Mouse (Mus musculus) intestine, embryonic 14.5 days (tissue): ENCODE measurements around the gene Trim31. TPM values are rescaled to one million over a fixed set of nuclear protein-coding genes. Genes with fewer than 3 reads are reported as not detected.

Source experiments
- ATAC-seq: fragments of 200-750 bp; cut with Nextera tagmentation; replicated peaks from 2 replicates; pipeline ENCODE4 v1.8.0; 2017; ENCODE audit warnings: low read depth, moderate number of reproducible peaks, moderate TSS enrichment, moderate library complexity; ENCODE audit not compliant: low FRiP score, low TSS enrichment
- DNase-seq: peaks from one replicate; pipeline ENCODE4 v3.0.0-alpha.2; 2018; ENCODE audit warnings: low spot score
- H3K27ac ChIP-seq: fragments of 300-500 bp; sonication (generic); 2 replicates; pipeline ENCODE4 v1.5.1; 2014; ENCODE audit warnings: low read depth, mild to moderate bottlenecking, control low read depth
- H3K27me3 ChIP-seq: fragments of 300-500 bp; sonication (generic); replicated peaks from 2 replicates; pipeline ENCODE4 v1.6.1; 2014; ENCODE audit warnings: low read length, control low read depth; ENCODE audit not compliant: control insufficient read depth, insufficient read depth
- H3K36me3 ChIP-seq: fragments of 300-500 bp; sonication (generic); 2 replicates; pipeline ENCODE4 v1.6.1; 2014; ENCODE audit warnings: low read length, control low read depth; ENCODE audit not compliant: control insufficient read depth, insufficient read depth
- H3K4me1 ChIP-seq: fragments of 300-500 bp; sonication (generic); replicated peaks from 2 replicates; pipeline ENCODE4 v1.6.1; 2014; ENCODE audit warnings: low read length, control low read depth, mixed read lengths; ENCODE audit not compliant: control insufficient read depth, insufficient read depth
- H3K4me2 ChIP-seq: fragments of 300-500 bp; sonication (generic); 2 replicates; pipeline ENCODE4 v1.6.1; 2014; ENCODE audit warnings: low read length
- H3K4me3 ChIP-seq: fragments of 300-500 bp; sonication (generic); 2 replicates; pipeline ENCODE4 v1.5.1; 2014; ENCODE audit warnings: low read depth, low read length, control low read depth, mixed read lengths
- H3K9ac ChIP-seq: fragments of 300-500 bp; sonication (generic); 2 replicates; pipeline ENCODE4 v1.6.1; 2014; ENCODE audit warnings: mild to moderate bottlenecking, low read length
- H3K9me3 ChIP-seq: fragments of 300-500 bp; sonication (generic); 2 replicates; pipeline ENCODE4 v1.6.1; 2016; ENCODE audit warnings: low read length, control low read depth; ENCODE audit not compliant: control insufficient read depth
- WGBS: fragments of 180-500 bp; shearing (Covaris S2); extraction: QIAGEN DNeasy Blood & Tissue Kit; methylation state at CpG from one replicate; pipeline ENCODE4 v1.1.7; 2014; 5-methylcytosine and 5-hydroxymethylcytosine counted together
- polyA plus RNA-seq: library from polyadenylated mRNA; unstranded; fragments of >200 nt; fragmentation: Nextera tagmentation; extraction: Ambion mirVana; gene quantifications from 2 replicates; pipeline ENCODE4 v1.2.1, GENCODE M21; 2014

Trim31 gene
- polyA plus RNA-seq, 1 experiment from 2014 or later = 25.7 TPM

DNA sequence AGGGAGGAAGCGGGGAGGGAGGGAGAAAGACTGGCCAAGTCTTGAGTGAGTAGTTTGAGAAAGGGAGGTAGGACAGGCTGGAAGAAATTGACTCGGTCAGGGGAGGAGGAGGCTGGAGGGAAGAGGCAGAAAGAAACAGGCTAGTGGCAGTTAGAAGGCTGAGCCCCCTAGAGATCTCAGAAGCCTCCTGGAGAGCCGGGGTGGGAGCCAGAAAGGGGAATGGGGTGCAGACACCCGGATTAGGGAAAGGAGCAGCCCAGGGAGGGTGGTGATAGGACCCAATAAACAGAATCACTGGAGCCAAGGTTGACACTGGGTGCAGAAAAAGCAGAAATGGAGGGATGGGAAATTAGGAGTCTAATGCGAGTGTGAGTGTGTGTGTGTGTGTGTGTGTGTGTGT is 45.8 kb downstream of the Trim31 start:
- Histone ChIP-seq H3K9ac (no peak overlapping the region), H3K4me2 (no peak overlapping the region), H3K9me3 (no peaks in the 10 kb centered on the region), H3K4me1 (peaks cover 16% of the 10 kb centered on the region), H3K27ac (no peak overlapping the region), H3K27me3 (peaks cover 46% of the 10 kb centered on the region), H3K36me3 (peaks cover 2% of the 10 kb centered on the region), H3K4me3 (peak overlapping the region; percentile 37)
- DNase-seq (no peak), ATAC-seq (no peak)
- WGBS = 26% methylated on average over 5 of the region's 5 CpGs

DNA sequence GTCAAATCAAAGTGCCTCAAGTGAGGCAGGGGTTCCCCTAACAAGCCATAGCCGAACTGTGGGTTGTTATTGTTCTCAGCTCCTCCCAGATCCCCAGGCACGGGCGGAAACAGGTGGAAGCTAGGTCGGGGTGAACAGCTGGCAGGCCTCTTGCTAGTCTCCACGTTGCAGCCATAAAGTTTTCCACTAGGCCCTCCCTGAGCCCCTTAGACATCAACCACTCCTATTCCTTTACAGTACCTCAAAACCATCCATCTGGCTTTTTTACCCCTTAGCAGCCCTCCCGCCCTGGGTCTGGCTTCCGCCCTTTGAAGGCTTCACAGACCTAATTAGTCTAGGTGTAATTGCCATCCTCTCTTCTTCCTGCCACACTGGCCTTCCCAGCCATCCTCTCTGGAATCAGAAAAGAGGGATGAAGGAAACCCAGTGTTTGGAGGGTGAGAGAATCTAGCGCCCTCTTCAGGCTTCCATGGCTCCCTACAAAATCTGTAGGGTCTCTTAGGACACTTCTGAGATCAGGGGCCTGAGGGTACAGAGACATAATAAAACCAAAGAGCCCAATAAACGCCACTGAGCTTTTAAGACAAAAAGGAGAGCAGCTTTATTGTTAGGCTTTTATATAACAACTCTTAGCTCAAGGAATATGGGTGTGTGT is 46.3 kb downstream of the Trim31 start:
- Histone ChIP-seq H3K4me1 (peaks cover 16% of the 10 kb centered on the region), H3K36me3 (peaks cover 7% of the 10 kb centered on the region), H3K4me3 (no peak overlapping the region), H3K9me3 (no peaks in the 10 kb centered on the region), H3K27ac (no peak overlapping the region), H3K9ac (no peak overlapping the region), H3K4me2 (no peak overlapping the region), H3K27me3 (peaks cover 46% of the 10 kb centered on the region)
- no peak for DNase-seq
- no peak for ATAC-seq
- 22% methylated on average over 9 of the region's 9 CpGs for WGBS

DNA sequence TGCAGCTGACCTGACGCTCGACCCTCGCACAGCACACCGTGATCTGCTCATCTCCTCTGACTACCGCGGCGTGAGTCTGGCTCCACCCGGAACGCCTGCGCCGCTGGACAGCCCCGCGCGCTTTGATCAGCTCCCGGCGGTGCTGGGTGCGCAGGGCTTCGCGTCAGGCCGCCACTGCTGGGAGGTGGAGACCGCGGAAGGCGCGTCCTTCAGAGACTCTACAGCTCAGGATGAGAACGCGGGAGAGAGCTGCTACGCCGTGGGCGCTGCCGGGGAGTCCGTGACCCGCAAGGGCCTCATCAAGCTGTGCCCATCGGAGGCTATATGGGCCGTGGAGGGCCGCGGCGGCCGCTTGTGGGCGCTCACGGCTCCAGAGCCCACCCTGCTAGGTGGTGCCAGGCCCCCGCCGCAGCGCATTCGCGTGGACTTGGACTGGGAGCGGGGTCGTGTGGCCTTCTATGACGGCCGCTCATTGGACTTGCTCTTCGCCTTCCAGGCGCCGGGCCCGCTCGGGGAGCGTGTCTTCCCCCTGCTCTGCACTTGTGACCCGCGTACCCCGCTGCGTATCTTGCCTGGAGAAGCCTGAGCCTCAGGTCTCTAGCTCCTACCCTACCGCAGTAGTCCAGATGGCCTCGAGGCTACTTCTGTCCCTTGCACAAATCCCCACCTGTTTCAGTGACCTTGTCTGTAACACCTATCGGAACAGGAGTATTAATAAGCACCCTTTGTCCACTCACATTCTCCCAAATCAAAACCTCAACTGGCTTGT is 49.3 kb downstream of the Trim31 start:
- H3K27ac ChIP-seq = no peak overlapping the region
- peaks cover 12% of the 10 kb centered on the region for H3K36me3 ChIP-seq
- H3K4me2 ChIP-seq = peak overlapping the region; percentile 80
- peaks cover 25% of the 10 kb centered on the region for H3K4me1 ChIP-seq
- peak; percentile 82 for DNase-seq
- peak; percentile 40 for ATAC-seq
- H3K9ac ChIP-seq = peak overlapping the region; percentile 56
- no peaks in the 10 kb centered on the region for H3K9me3 ChIP-seq
- WGBS = 1% methylated on average over 62 of the region's 62 CpGs
- peak overlapping the region; percentile 53 for H3K4me3 ChIP-seq
- H3K27me3 ChIP-seq = peaks cover 38% of the 10 kb centered on the region

DNA sequence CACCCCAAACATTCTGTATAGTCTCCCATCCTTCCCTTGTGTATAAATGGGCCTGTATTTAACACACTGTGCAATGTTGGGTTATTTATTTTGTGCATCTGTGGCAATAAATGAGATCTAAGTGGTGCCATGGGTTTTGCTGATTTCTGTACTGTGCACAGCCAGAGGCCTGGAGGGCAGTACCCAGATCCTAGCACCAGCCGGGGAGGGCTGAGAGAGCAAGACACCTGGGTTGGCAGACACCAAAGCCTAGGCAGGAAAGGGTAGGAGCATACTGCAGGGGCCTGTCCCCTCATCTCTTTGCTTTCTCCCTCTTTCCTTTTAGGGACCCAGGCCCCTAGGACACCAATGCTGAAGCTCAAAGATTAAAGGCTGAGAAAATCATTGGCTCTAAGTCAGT is 50.4 kb downstream of the Trim31 start:
- ATAC-seq (no peak), DNase-seq (no peak)
- WGBS = 87% methylated on average over 1 of the region's 1 CpGs
- Histone ChIP-seq H3K4me1 (peaks cover 16% of the 10 kb centered on the region), H3K27ac (no peak overlapping the region), H3K4me2 (no peak overlapping the region), H3K36me3 (peaks cover 12% of the 10 kb centered on the region), H3K9ac (no peak overlapping the region), H3K4me3 (no peak overlapping the region), H3K9me3 (no peaks in the 10 kb centered on the region), H3K27me3 (peaks cover 27% of the 10 kb centered on the region)

DNA sequence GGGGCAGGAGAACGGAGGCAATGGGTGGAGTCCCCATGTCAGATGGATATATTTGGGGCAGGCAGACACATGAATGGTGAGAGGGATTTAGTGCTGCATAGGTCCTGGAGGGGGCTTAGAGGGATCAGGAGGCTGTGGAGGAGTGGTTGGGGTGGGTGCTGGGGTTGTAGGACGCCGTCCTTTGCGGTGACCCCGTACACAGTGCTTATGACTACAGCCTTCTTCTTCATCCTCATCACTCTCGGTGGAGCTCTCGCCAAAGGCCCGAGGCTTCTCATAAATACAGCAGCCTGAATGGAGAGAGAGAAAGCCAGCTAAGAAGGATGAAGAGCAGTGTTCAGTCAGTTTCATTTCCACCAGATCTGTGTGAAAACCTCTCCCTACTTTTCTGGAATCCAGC is 51.3 kb downstream of the Trim31 start:
- no peak overlapping the region for H3K9ac ChIP-seq
- DNase-seq = no peak
- H3K36me3 ChIP-seq = peaks cover 19% of the 10 kb centered on the region
- H3K4me2 ChIP-seq = no peak overlapping the region
- peaks cover 18% of the 10 kb centered on the region for H3K27me3 ChIP-seq
- H3K9me3 ChIP-seq = no peaks in the 10 kb centered on the region
- H3K4me3 ChIP-seq = no peak overlapping the region
- ATAC-seq = no peak
- WGBS = 87% methylated on average over 8 of the region's 8 CpGs
- H3K27ac ChIP-seq = no peak overlapping the region
- H3K4me1 ChIP-seq = peaks cover 14% of the 10 kb centered on the region

DNA sequence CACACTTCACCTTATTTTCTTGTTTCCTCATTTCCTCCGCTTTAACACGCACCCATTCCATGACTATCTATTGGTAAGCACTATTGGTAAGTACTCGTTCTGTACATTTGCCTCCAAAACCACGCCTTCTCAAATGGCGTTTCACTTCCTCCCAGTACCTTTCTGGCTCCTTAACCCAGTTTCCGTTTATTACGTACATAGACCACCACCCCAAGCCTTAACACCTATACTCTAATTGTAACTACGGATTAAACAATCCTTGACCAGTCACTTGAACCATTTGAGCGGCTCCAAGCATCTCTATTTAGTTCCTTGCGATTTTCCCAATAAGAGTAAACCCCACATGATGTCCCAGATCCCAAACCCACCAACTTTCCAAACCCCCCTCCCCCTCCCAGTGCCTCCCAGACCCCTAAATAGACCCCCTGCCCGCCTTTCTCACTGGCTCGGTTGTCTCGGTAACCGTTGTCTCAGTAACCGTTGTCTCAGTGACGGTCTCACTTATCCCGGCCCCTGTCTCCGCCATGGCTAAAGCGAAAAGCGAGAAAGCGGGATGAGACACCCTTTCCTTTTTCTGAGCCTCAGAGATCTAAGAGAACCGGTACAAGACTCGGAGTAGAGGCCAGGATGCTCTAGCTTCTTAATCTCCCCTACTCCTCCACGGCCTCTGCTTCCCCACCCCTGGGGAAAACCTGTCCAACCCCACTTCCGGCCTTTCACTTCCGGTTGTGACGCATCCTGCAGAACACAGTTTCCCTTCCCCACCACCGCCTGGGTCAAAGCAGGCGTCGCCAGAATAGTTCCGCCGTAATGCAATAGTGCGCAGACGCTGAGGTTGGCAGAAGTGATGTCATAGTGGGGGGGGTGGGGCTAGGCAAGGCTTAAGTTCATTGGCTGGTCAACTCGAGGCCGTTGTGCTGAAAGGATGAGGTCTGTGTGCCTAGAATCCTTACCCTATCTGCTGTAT is 53.3 kb downstream of the Trim31 start, which contains the start of gene Ppp1r11:
Ppp1r11 (minus strand) TSS at position 761 of the 967 bp plus-strand sequence.
- peak within 1 kb of the TSS; percentile 72 for H3K4me3 ChIP-seq
- DNase-seq (peak; percentile 94), ATAC-seq (peak; percentile 94)
- H3K27ac ChIP-seq = peak within 1 kb of the TSS; percentile 36; the same call in 1 of the 2 replicates
- peaks cover 34% of the 10 kb centered on the region for H3K36me3 ChIP-seq
- H3K9me3 ChIP-seq = no peaks in the 10 kb centered on the region
- peak within 1 kb of the TSS; percentile 85 for H3K4me2 ChIP-seq
- peaks cover 14% of the 10 kb centered on the region for H3K4me1 ChIP-seq
- 0 out of 2 replicates have a peak, but pooled peaks cover 4% of the 10 kb centered on the region for H3K27me3 ChIP-seq
- WGBS = 3% methylated on average over 36 of the region's 36 CpGs
- H3K9ac ChIP-seq = peak within 1 kb of the TSS; percentile 66

DNA sequence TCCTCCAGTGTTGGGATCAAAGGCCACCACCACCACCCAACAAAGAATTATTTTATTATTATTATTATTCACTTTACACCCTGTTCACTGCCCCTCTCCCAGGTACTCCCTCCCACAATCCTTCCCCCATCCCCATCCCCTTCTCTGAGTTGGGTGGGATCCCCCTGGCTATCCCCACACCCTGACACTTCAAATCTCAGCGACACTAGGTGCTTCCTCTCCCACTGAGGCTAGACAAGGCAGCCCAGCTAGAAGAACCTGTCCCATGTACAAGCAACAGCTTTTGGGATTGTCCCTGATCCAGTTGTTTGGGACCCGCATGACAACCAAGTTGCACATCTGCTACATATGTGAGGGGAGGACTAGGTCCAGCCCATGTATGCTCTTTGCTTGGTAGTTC is 54.7 kb downstream of the Trim31 start:
- H3K27me3 ChIP-seq = no peaks in the 10 kb centered on the region
- no peak overlapping the region for H3K4me3 ChIP-seq
- no peak overlapping the region for H3K4me2 ChIP-seq
- H3K9ac ChIP-seq = no peak overlapping the region
- peaks cover 41% of the 10 kb centered on the region for H3K36me3 ChIP-seq
- no peaks in the 10 kb centered on the region for H3K9me3 ChIP-seq
- ATAC-seq (no peak), DNase-seq (no peak)
- WGBS = 84% methylated on average over 2 of the region's 2 CpGs
- peaks cover 14% of the 10 kb centered on the region for H3K4me1 ChIP-seq
- H3K27ac ChIP-seq = no peak overlapping the region

DNA sequence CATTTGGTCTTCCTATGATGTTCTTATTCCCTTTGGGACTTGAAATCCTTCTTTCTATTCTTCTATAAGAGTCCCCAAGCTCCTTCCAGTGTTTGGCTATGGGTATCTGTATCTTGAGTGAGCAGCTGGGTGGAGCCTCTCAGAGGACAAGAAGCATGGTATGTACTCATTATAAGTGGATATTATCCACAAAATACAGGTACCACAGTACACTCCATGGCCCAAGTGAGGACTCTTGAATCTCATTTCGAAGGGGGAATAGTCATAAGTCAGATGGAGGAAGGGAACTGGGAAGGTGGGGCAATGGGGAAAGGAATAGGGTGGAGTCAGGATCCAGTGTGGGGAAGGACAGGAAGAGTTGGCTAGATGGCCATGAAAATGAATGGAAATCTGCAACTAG is 55.1 kb downstream of the Trim31 start:
- Histone ChIP-seq H3K9me3 (no peaks in the 10 kb centered on the region), H3K27ac (no peak overlapping the region), H3K27me3 (no peaks in the 10 kb centered on the region), H3K4me3 (no peak overlapping the region), H3K4me1 (peaks cover 13% of the 10 kb centered on the region), H3K9ac (no peak overlapping the region), H3K4me2 (no peak overlapping the region), H3K36me3 (peaks cover 41% of the 10 kb centered on the region)
- ATAC-seq (no peak), DNase-seq (no peak)
- 86% methylated on average over 1 of the region's 1 CpGs for WGBS
